Mouse (Mus musculus): ENCODE data around the gene Ero1l. TPM values are rescaled to one million over a fixed set of nuclear protein-coding genes. Genes with fewer than 3 reads are reported as not detected.
A peak's percentile ranks its signal among the peaks of the same experiment; 100 is the strongest.

The Ero1l gene
- polyA plus RNA-seq, 1 experiment from 2014 or later = 21.1 TPM

GRCm38 (mm10) chr14:45309646-45310045 lies 8.9 kb downstream of the Ero1l start:
- Histone ChIP-seq H3K27me3 (replicated peaks; ENCODE audit: control insufficient read depth, insufficient read depth, low read length) (no peaks in the 10 kb centered on the region), H3K36me3 (ENCODE audit: control insufficient read depth, insufficient read depth) (peaks cover 4% of the 10 kb centered on the region), H3K9me3 (ENCODE audit: control insufficient read depth, low read length) (no peaks in the 10 kb centered on the region), H3K9ac (replicated peaks; ENCODE audit: low read depth, low read length) (no peak overlapping the region), H3K4me3 (replicated peaks; ENCODE audit: low read length) (no peak overlapping the region), H3K4me2 (ENCODE audit: low read length) (no peak overlapping the region), H3K4me1 (replicated peaks; ENCODE audit: control insufficient read depth, insufficient read depth, low read length) (no peaks in the 10 kb centered on the region), H3K27ac (ENCODE audit: low read length) (no peak overlapping the region)
- no peak for ATAC-seq
- 84% methylated on average over 13 of the region's 13 CpGs for WGBS

- Histone ChIP-seq H3K4me1 (replicated peaks; ENCODE audit: control insufficient read depth, insufficient read depth, low read length) (peaks cover 3% of the 10 kb centered on the region; the same call in 1 of the 2 replicates), H3K27ac (ENCODE audit: low read length) (no peak overlapping the region), H3K27me3 (replicated peaks; ENCODE audit: control insufficient read depth, insufficient read depth, low read length) (no peaks in the 10 kb centered on the region), H3K4me3 (replicated peaks; ENCODE audit: low read length) (no peak overlapping the region), H3K9me3 (ENCODE audit: control insufficient read depth, low read length) (no peaks in the 10 kb centered on the region), H3K36me3 (ENCODE audit: control insufficient read depth, insufficient read depth) (peaks cover 4% of the 10 kb centered on the region), H3K4me2 (ENCODE audit: low read length) (no peak overlapping the region), H3K9ac (replicated peaks; ENCODE audit: low read depth, low read length) (no peak overlapping the region)
- 92% methylated on average over 8 of the region's 8 CpGs for WGBS
- ATAC-seq = no peak
Observed at GRCm38 (mm10) chr14:45307630-45308328, 10.8 kb downstream of the Ero1l start.

GRCm38 (mm10) chr14:45305852-45306251 lies 12.7 kb downstream of the Ero1l start:
- no peak overlapping the region for H3K4me3 ChIP-seq (replicated peaks; ENCODE audit: low read length)
- no peak overlapping the region for H3K9ac ChIP-seq (replicated peaks; ENCODE audit: low read depth, low read length)
- H3K4me1 ChIP-seq (replicated peaks; ENCODE audit: control insufficient read depth, insufficient read depth, low read length) = peaks cover 3% of the 10 kb centered on the region; the same call in 1 of the 2 replicates
- no peak overlapping the region for H3K27ac ChIP-seq (ENCODE audit: low read length)
- H3K36me3 ChIP-seq (ENCODE audit: control insufficient read depth, insufficient read depth) = peaks cover 9% of the 10 kb centered on the region
- H3K27me3 ChIP-seq (replicated peaks; ENCODE audit: control insufficient read depth, insufficient read depth, low read length) = no peaks in the 10 kb centered on the region
- no peak overlapping the region for H3K4me2 ChIP-seq (ENCODE audit: low read length)
- H3K9me3 ChIP-seq (ENCODE audit: control insufficient read depth, low read length) = no peaks in the 10 kb centered on the region
- no peak for ATAC-seq
- 90% methylated on average over 5 of the region's 5 CpGs for WGBS

GRCm38 (mm10) chr14:45304389-45304788 lies 14.2 kb downstream of the Ero1l start:
- 51% methylated on average over 4 of the region's 4 CpGs for WGBS
- Histone ChIP-seq H3K27me3 (replicated peaks; ENCODE audit: control insufficient read depth, insufficient read depth, low read length) (no peaks in the 10 kb centered on the region), H3K4me2 (ENCODE audit: low read length) (no peak overlapping the region), H3K27ac (ENCODE audit: low read length) (no peak overlapping the region), H3K4me1 (replicated peaks; ENCODE audit: control insufficient read depth, insufficient read depth, low read length) (peaks cover 3% of the 10 kb centered on the region; the same call in 1 of the 2 replicates), H3K36me3 (ENCODE audit: control insufficient read depth, insufficient read depth) (peaks cover 13% of the 10 kb centered on the region), H3K9ac (replicated peaks; ENCODE audit: low read depth, low read length) (no peak overlapping the region), H3K9me3 (ENCODE audit: control insufficient read depth, low read length) (no peaks in the 10 kb centered on the region), H3K4me3 (replicated peaks; ENCODE audit: low read length) (no peak overlapping the region)
- ATAC-seq = no peak

GRCm38 (mm10) chr14:45303939-45304338 lies 14.6 kb downstream of the Ero1l start:
- ATAC-seq = peak; percentile 58
- Histone ChIP-seq H3K27me3 (replicated peaks; ENCODE audit: control insufficient read depth, insufficient read depth, low read length) (no peaks in the 10 kb centered on the region), H3K27ac (ENCODE audit: low read length) (no peak overlapping the region), H3K4me1 (replicated peaks; ENCODE audit: control insufficient read depth, insufficient read depth, low read length) (peaks cover 3% of the 10 kb centered on the region; the same call in 1 of the 2 replicates), H3K9ac (replicated peaks; ENCODE audit: low read depth, low read length) (no peak overlapping the region), H3K4me2 (ENCODE audit: low read length) (no peak overlapping the region), H3K36me3 (ENCODE audit: control insufficient read depth, insufficient read depth) (peaks cover 15% of the 10 kb centered on the region), H3K9me3 (ENCODE audit: control insufficient read depth, low read length) (no peaks in the 10 kb centered on the region), H3K4me3 (replicated peaks; ENCODE audit: low read length) (no peak overlapping the region)
- WGBS = 31% methylated on average over 4 of the region's 4 CpGs

GRCm38 (mm10) chr14:45291608-45292007 lies 27.0 kb downstream of the Ero1l start:
- Histone ChIP-seq H3K4me3 (replicated peaks; ENCODE audit: low read length) (no peak overlapping the region), H3K9ac (replicated peaks; ENCODE audit: low read depth, low read length) (no peak overlapping the region), H3K4me2 (ENCODE audit: low read length) (no peak overlapping the region), H3K9me3 (ENCODE audit: control insufficient read depth, low read length) (no peaks in the 10 kb centered on the region), H3K4me1 (replicated peaks; ENCODE audit: control insufficient read depth, insufficient read depth, low read length) (no peaks in the 10 kb centered on the region), H3K27ac (ENCODE audit: low read length) (no peak overlapping the region), H3K36me3 (ENCODE audit: control insufficient read depth, insufficient read depth) (peaks cover 6% of the 10 kb centered on the region), H3K27me3 (replicated peaks; ENCODE audit: control insufficient read depth, insufficient read depth, low read length) (no peaks in the 10 kb centered on the region)
- no peak for ATAC-seq
- WGBS = 85% methylated on average over 4 of the region's 4 CpGs

GRCm38 (mm10) chr14:45282066-45282465 lies 36.5 kb downstream of the Ero1l start:
- no peak for ATAC-seq
- Histone ChIP-seq H3K9me3 (ENCODE audit: control insufficient read depth, low read length) (no peaks in the 10 kb centered on the region), H3K4me3 (replicated peaks; ENCODE audit: low read length) (no peak overlapping the region), H3K27me3 (replicated peaks; ENCODE audit: control insufficient read depth, insufficient read depth, low read length) (no peaks in the 10 kb centered on the region), H3K4me2 (ENCODE audit: low read length) (no peak overlapping the region), H3K36me3 (ENCODE audit: control insufficient read depth, insufficient read depth) (peaks cover 11% of the 10 kb centered on the region), H3K4me1 (replicated peaks; ENCODE audit: control insufficient read depth, insufficient read depth, low read length) (no peaks in the 10 kb centered on the region), H3K9ac (replicated peaks; ENCODE audit: low read depth, low read length) (no peak overlapping the region), H3K27ac (ENCODE audit: low read length) (no peak overlapping the region)
- 90% methylated on average over 3 of the region's 3 CpGs for WGBS

GRCm38 (mm10) chr14:45275816-45276215 lies 42.8 kb downstream of the Ero1l start:
- Histone ChIP-seq H3K36me3 (ENCODE audit: control insufficient read depth, insufficient read depth) (peaks cover 7% of the 10 kb centered on the region), H3K27ac (ENCODE audit: low read length) (no peak overlapping the region), H3K4me3 (replicated peaks; ENCODE audit: low read length) (no peak overlapping the region), H3K27me3 (replicated peaks; ENCODE audit: control insufficient read depth, insufficient read depth, low read length) (no peaks in the 10 kb centered on the region), H3K9me3 (ENCODE audit: control insufficient read depth, low read length) (no peaks in the 10 kb centered on the region), H3K9ac (replicated peaks; ENCODE audit: low read depth, low read length) (no peak overlapping the region), H3K4me1 (replicated peaks; ENCODE audit: control insufficient read depth, insufficient read depth, low read length) (no peaks in the 10 kb centered on the region), H3K4me2 (ENCODE audit: low read length) (no peak overlapping the region)
- ATAC-seq = no peak
- 88% methylated on average over 6 of the region's 6 CpGs for WGBS

GRCm38 (mm10) chr14:45263831-45264592 lies 54.6 kb downstream of the Ero1l start:
- no peaks in the 10 kb centered on the region for H3K4me1 ChIP-seq (replicated peaks; ENCODE audit: control insufficient read depth, insufficient read depth, low read length)
- H3K9me3 ChIP-seq (ENCODE audit: control insufficient read depth, low read length) = no peaks in the 10 kb centered on the region
- H3K9ac ChIP-seq (replicated peaks; ENCODE audit: low read depth, low read length) = no peak overlapping the region
- 79% methylated on average over 3 of the region's 3 CpGs for WGBS
- H3K27ac ChIP-seq (ENCODE audit: low read length) = no peak overlapping the region
- no peak for ATAC-seq
- no peak overlapping the region for H3K4me3 ChIP-seq (replicated peaks; ENCODE audit: low read length)
- H3K36me3 ChIP-seq (ENCODE audit: control insufficient read depth, insufficient read depth) = peaks cover 5% of the 10 kb centered on the region; the same call in 1 of the 2 replicates
- no peaks in the 10 kb centered on the region for H3K27me3 ChIP-seq (replicated peaks; ENCODE audit: control insufficient read depth, insufficient read depth, low read length)
- H3K4me2 ChIP-seq (ENCODE audit: low read length) = no peak overlapping the region
